Mouse (Mus musculus): Measurements from ENCODE around the gene Mipep.

Gene Mipep

GRCm38 (mm10) chr14:60871831-60872230 is 87.5 kb downstream of the Mipep start:
- DNase-seq (ENCODE audit: low spot score): no peak

DNA sequence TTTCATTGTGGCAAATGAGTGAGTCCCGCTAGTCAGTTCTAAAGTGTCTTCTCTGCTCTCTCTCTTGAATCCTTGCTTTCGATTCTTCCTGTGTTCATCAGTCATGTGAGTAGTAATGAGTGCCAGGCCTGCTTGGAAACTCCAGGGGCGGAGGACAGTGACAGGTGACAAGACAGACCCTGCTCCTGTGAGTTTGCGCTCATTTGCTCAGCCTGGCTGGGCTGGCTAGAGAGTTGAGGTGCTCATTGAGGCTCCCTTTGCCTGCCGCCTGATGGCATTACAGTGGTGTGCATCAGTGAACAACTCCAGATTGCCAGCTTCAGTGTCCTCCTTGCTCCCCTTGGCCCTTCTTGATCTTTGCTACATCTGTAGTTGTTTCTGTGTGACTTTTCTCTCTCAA is 97.7 kb downstream of the Mipep start:
- DNase-seq (ENCODE audit: low spot score): no peak

DNA sequence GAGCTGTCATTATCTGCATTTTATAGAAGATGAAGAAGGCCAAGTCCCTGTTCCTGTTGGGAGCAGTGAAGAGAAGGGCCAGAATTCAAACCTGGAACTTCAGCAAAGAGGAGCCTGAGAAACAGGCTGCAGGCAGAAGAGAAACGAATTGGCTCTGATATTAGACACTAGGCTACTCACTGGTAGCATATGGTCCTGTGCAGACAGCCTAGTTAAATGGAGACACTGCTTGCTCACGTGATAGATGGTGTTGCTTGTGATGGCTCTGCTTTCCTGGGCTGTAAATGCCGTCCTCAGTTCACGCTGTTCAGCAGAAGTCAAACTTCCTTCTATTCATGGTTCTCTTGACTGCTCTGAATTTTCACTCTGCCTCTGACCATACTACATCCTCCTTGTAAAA is 98.3 kb downstream of the Mipep start:
- no peak for DNase-seq (ENCODE audit: low spot score)

GRCm38 (mm10) chr14:60885361-60885950 is 101.1 kb downstream of the Mipep start:
- no peak for DNase-seq (ENCODE audit: low spot score)

GRCm38 (mm10) chr14:60893882-60894281 is 109.5 kb downstream of the Mipep start:
- no peak for DNase-seq (ENCODE audit: low spot score)

- DNase-seq (ENCODE audit: low spot score): no peak
These were observed 111.0 kb downstream of the Mipep start for GRCm38 (mm10) chr14:60895172-60896000.

- DNase-seq (ENCODE audit: low spot score): no peak
These were observed 113.8 kb downstream of the Mipep start for GRCm38 (mm10) chr14:60898086-60898667.

DNA sequence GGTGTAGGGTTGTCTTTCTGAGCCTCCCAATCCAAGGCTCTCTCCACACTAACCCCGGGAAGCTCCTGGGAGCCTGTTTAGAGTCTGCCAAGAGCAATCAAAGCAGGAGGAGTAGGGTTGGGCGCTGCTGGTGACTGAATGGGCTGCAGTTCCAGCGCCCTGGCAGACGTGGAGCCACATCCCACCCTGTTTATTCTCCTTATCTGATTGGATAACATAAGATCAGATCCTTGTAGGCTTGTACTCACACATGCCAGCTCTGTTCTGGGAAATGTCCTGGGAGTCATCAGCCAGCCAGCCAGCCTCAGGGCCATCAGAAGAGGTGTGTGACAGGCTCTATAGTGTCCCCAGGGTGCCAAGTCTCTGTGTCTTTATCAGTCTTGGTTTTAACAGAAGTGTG is 120.1 kb downstream of the Mipep start:
- DNase-seq (ENCODE audit: low spot score): no peak

DNA sequence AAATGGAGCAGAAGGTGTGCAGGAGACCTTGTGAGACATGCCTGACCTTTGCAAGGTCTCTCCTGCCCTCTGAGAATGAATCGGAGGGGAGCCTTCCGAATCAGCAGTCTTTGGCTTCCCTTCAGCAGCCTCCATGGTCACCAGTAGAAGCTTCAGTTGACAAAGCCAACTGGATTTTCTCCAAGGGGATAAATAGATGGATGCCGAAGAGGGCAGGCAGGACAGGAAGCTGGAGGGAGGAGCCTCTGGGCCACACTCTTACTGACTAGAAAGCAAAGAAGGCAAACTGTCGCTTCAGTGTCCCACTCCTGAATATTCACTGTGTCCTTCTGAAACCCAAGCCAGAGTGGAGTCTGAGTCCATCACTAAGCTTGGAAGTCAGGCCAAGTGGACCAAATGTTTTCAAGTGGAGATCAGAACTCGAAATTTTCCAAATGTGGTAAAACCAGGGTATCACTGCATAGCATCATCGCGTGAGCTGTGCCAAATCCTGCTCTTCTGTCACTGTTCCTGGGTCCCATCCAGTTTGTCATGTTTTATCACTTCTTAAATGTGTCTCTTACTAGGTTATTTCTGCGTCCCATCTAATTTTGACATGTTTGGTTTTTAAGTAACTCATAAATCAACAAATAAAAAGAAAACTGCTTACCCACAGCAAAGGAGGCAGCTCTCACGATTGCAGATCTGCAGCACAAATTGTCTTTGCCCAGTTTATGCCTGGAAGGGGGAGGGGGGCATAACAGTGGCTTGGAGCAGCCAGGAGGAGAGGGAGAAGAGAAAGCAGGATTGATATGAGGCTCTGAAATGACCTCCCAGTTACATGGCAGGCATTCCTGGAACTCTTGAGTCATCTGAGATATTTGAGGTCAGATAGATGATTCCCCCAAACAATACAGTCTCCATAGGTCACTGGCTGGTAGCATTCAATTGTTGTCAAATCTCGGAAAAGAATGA is 122.3 kb downstream of the Mipep start:
- no peak for DNase-seq (ENCODE audit: low spot score)

DNA sequence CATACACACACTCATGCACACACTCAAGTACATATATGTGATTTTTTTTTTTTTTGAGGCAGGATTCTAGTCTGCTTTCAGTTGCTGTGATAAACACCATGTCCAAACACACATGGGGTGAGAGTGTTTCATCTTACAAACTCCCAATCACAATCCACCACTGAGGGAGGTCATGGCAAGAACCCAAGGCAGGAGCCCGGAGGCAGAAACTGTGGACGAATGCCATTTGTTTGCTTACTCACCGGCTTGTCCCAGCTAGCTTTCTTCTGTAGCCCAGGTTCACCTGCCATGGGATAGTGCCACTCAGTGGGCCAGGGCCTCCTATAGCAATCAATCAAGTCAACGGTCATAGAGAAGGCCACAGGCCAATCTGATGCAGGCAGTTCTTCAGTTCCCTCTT is 125.0 kb downstream of the Mipep start:
- no peak for DNase-seq (ENCODE audit: low spot score)

DNA sequence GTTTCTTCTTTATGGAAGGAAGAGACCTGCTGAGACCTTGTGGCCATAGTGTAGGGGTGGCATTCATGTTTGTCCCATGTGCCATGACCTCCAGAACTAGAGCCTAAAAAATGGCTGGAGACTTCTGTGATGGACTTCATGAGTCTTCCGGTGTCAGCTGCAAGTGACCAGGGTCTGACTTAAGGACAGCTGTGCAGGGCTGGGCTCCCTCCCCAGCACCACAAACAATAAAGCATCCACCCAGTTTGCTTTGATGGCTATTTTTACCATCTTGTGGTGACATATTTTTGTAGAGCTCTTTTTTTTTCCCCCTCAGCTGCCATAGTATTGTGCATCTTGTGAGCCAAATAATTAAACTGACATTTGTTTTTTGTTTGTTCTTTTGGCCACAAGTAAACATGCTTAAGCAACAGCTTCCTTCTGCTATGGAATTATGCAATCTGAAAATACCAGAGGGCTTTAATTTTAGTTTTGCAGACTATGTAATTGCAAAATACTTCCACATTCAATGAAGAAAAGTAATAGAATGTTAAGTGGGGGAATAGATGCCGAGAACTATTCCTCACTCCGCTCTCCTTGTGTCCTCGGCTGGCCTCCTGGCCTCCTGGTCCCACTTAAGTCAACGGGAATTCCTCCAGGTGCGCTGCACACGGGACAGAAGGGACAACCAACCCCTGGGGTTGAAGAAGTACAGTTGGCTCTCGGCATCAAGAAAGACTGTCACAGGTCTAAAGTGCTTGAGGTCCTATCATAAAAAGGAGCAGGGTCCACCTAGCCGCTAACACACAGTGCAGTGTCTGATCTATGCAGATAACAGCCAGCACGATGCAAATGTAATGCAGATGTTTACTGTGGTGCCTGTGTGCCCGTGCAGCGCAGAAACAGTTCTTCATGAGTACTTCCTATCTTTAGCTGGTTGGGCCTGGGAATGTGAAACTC is 126.4 kb downstream of the Mipep start:
- DNase-seq (ENCODE audit: low spot score): no peak

DNA sequence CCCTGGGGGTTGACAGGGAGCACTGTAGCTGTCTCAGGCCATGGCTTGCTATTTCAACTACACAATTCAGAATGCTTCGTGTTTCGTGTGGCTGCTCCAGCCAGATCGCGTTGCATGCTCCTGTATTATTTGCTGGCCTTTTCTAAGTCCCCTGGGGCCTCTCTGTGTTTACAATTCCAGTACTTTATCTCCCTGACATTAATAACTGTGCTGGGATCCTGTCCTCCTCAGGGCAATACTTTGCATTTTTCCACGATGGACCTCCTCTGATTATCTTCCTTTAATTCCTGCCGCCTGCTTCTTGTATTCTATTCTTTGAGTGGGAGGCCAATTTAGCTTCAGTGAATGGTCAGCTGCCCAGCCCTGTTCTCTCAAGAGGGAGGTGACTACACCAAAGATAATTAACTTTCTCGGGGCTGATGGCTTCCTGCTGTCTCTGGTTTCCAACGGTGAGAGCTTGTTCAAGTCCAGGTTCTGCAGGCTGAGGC is 128.7 kb downstream of the Mipep start:
- DNase-seq (ENCODE audit: low spot score): no peak

DNA sequence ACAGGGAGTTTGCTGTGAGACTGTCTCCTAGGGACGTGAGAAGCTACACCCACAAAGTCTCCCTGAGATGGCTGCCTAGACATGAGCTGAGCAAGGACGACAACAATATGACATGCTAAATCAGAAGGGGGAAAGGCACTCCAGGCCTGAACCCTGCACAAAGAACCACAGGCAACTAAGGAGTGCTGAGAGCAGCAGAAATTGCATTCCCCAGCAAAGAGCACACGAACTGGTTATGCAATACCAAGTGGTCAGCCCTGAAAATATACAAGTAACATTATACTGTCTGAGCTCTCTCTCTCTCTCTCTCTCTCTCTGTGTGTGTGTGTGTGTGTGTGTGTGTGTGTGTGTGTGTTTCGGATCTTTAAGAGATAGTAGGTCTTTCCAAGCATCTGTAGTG is 132.3 kb downstream of the Mipep start:
- DNase-seq (ENCODE audit: low spot score): no peak

DNA sequence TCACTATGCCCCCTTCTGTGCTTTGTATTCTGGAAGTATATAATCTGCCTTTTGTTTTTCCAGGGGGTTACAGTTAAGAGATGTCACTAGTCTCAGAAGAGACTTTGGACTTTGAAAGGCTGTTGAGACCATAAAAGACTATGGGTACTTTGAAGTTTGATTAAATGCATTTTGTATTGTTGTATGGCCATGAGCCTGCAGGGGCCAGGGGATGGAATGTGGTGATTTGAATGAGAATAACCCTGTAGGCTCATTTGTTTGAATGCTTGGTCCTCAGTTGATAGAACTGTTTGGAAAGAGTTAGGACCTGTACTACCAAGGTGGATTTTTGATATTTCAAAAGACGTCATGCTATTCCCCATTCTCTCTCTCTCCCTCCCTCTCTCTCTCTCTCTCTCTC is 141.6 kb downstream of the Mipep start:
- no peak for DNase-seq (ENCODE audit: low spot score)

DNA sequence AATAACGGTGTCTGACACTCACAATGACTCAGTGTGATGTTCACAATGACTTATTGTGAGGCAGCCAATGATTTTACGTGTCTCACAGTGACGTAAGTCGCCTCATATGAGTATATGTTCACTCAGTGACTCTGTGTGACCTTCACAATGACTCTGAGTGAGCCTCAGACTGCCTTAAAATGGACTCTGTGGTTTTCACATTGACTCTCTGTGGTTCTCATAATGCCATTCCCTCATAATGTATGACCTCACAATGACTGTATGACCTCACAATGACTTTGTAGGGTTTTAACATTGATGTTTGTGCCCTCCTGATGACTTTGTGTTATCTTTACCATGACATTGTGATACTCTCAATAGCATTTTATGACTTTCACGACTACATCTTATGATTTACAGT is 151.3 kb downstream of the Mipep start:
- DNase-seq (ENCODE audit: low spot score): no peak

DNA sequence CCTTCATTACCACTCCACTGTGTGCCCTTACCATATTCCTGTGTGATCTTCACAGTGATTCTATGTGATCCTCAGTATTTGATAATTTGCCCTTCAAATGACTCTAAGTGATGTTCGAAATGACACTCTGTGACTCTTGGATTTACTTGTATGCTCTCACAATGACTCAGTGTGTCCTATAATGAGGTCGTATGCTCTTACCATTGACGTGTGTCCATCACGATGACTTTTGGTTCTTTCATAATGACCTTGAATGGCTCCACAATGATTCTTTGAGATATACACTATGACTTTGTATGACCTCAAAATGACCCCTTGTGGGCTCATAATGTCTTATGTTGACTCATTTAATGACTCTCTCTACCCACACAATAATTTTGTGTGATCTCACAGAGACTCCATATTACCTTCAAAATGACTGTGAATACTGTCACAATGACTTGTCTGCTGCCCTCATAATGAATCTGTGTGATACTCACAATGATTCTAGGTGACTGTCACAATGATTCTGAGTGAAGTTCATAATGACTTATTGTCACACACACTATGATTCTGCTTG is 153.2 kb downstream of the Mipep start:
- DNase-seq (ENCODE audit: low spot score): no peak
